Mouse (Mus musculus): Measurements from ENCODE around the gene Gan.

Gene Gan

GRCm38 (mm10) chr8:117198141-117198935 is 40.4 kb downstream of the Gan start:
- in situ Hi-C loops (cut with MboI, MseI) = loop anchor here (10.0 kb wide), 1 partner anchor 266 kb away; no protein-coding TSS in a partner anchor

- in situ Hi-C loops (cut with MboI, MseI) = loop anchor here (10.0 kb wide), 1 partner anchor 265 kb away; no protein-coding TSS in a partner anchor
These were observed 41.7 kb downstream of the Gan start for GRCm38 (mm10) chr8:117199658-117200057.

- in situ Hi-C loops (cut with MboI, MseI) = no loop called here
These were observed 42.4 kb downstream of the Gan start for GRCm38 (mm10) chr8:117200346-117200745.

- in situ Hi-C loops (cut with MboI, MseI) = no loop called here
These were observed 42.9 kb downstream of the Gan start for GRCm38 (mm10) chr8:117200803-117201202.

GRCm38 (mm10) chr8:117201221-117202017 is 43.5 kb downstream of the Gan start:
- in situ Hi-C loops (cut with MboI, MseI) = no loop called here

- in situ Hi-C loops (cut with MboI, MseI) = no loop called here
These were observed 45.1 kb downstream of the Gan start for GRCm38 (mm10) chr8:117203085-117203484.

- in situ Hi-C loops (cut with MboI, MseI) = no loop called here
These were observed 47.9 kb downstream of the Gan start for GRCm38 (mm10) chr8:117205884-117206283.

- in situ Hi-C loops (cut with MboI, MseI) = no loop called here
These were observed 48.7 kb downstream of the Gan start for GRCm38 (mm10) chr8:117206636-117207035.

GRCm38 (mm10) chr8:117209150-117209549 is 51.2 kb downstream of the Gan start:
- in situ Hi-C loops (cut with MboI, MseI) = no loop called here

GRCm38 (mm10) chr8:117212100-117212499 is 54.2 kb downstream of the Gan start:
- in situ Hi-C loops (cut with MboI, MseI) = no loop called here

GRCm38 (mm10) chr8:117217724-117218123 is 59.8 kb downstream of the Gan start:
- in situ Hi-C loops (cut with MboI, MseI) = no loop called here

GRCm38 (mm10) chr8:117222396-117222795 is 64.5 kb downstream of the Gan start:
- in situ Hi-C loops (cut with MboI, MseI) = loop anchor here (5.0 kb wide), 1 partner anchor 250 kb away; no protein-coding TSS in a partner anchor

- in situ Hi-C loops (cut with MboI, MseI) = loop anchor here (5.0 kb wide), 1 partner anchor 248 kb away; no protein-coding TSS in a partner anchor
These were observed 66.7 kb downstream of the Gan start for GRCm38 (mm10) chr8:117224630-117225029.

GRCm38 (mm10) chr8:117226306-117226705 is 68.4 kb downstream of the Gan start:
- in situ Hi-C loops (cut with MboI, MseI) = no loop called here

- in situ Hi-C loops (cut with MboI, MseI) = no loop called here
These were observed 69.4 kb downstream of the Gan start for GRCm38 (mm10) chr8:117227339-117227738.

- in situ Hi-C loops (cut with MboI, MseI) = no loop called here
These were observed 75.3 kb downstream of the Gan start for GRCm38 (mm10) chr8:117233199-117233598.

GRCm38 (mm10) chr8:117236531-117236930 is 78.6 kb downstream of the Gan start:
- in situ Hi-C loops (cut with MboI, MseI) = no loop called here

GRCm38 (mm10) chr8:117240326-117240725 is 82.4 kb downstream of the Gan start:
- in situ Hi-C loops (cut with MboI, MseI) = no loop called here

GRCm38 (mm10) chr8:117240841-117241494 is 83.0 kb downstream of the Gan start:
- in situ Hi-C loops (cut with MboI, MseI) = no loop called here

GRCm38 (mm10) chr8:117241848-117242247 is 83.9 kb downstream of the Gan start:
- in situ Hi-C loops (cut with MboI, MseI) = no loop called here

GRCm38 (mm10) chr8:117242286-117242685 is 84.4 kb downstream of the Gan start:
- in situ Hi-C loops (cut with MboI, MseI) = no loop called here

GRCm38 (mm10) chr8:117244601-117245000 is 86.7 kb downstream of the Gan start:
- in situ Hi-C loops (cut with MboI, MseI) = no loop called here

All from T-helper 2 cell (primary cell).